Mouse (Mus musculus) myocyte (in vitro differentiated cells): Measurements from ENCODE around the gene Creb3l1. TPM values are rescaled to one million over a fixed set of nuclear protein-coding genes. Genes with fewer than 3 reads are reported as not detected.

ENCODE experiments used
- H3K27me3 ChIP-seq: one replicate; pipeline ENCODE4 v1.6.1; 2011; ENCODE audit not compliant: control insufficient read depth, insufficient read depth, insufficient read length
- H3K36me3 ChIP-seq: one replicate; pipeline ENCODE4 v1.6.1; 2011; ENCODE audit not compliant: control insufficient read depth, insufficient read depth
- H3K4me2 ChIP-seq: one replicate; pipeline ENCODE4 v1.6.1; 2011; ENCODE audit warnings: low read depth, control low read depth
- H3K4me3 ChIP-seq: one replicate; pipeline ENCODE4 v1.5.1; 2011; ENCODE audit warnings: mild to moderate bottlenecking, control low read depth, moderate library complexity
- H3K79me2 ChIP-seq: one replicate; pipeline ENCODE4 v1.6.1; 2011; ENCODE audit not compliant: control insufficient read depth, insufficient read depth
- H3ac ChIP-seq: one replicate; pipeline ENCODE4 v1.6.1; 2011; ENCODE audit not compliant: control insufficient read depth, insufficient read length
- CEBPB ChIP-seq: IDR thresholded peaks from 2 replicates; pipeline ENCODE4 v1.6.1; 2011; ENCODE audit warnings: mild to moderate bottlenecking, moderate library complexity; ENCODE audit not compliant: poor library complexity, insufficient read depth, severe bottlenecking
- E2F4 ChIP-seq: IDR thresholded peaks from one replicate; pipeline ENCODE4 v1.6.1; 2011; ENCODE audit warnings: mild to moderate bottlenecking, control low read depth, moderate library complexity; ENCODE audit not compliant: insufficient read depth
- MAX ChIP-seq: IDR thresholded peaks from one replicate; pipeline ENCODE4 v1.6.1; 2011; ENCODE audit warnings: low read depth, mild to moderate bottlenecking, control low read depth
- MYOD1 ChIP-seq, 3 experiments: IDR thresholded peaks; one replicate each; pipeline ENCODE4 v1.6.1; 2011; ENCODE audit warnings: control low read depth in 2 of 3, low read depth in 2 of 3, mild to moderate bottlenecking in 2 of 3, moderate library complexity in 1 of 3; ENCODE audit not compliant: insufficient read length in 2 of 3, control insufficient read depth in 1 of 3
- MYOG ChIP-seq, 3 experiments: IDR thresholded peaks; one replicate each; pipeline ENCODE4 v1.6.1; 2011; ENCODE audit warnings: control low read depth in 2 of 3, low read depth in 2 of 3, mild to moderate bottlenecking in 2 of 3; ENCODE audit not compliant: insufficient read length in 2 of 3, control insufficient read depth in 1 of 3, insufficient read depth in 1 of 3
- POLR2A ChIP-seq: IDR thresholded peaks from one replicate; pipeline ENCODE4 v1.6.1; 2011; ENCODE audit warnings: low read depth, mild to moderate bottlenecking, control low read depth, moderate library complexity; ENCODE audit not compliant: insufficient read length
- POLR2AphosphoS2 ChIP-seq: IDR thresholded peaks from one replicate; pipeline ENCODE4 v1.6.1; 2011; ENCODE audit warnings: low read depth, control low read depth; ENCODE audit not compliant: insufficient read length
- REST ChIP-seq: IDR thresholded peaks from one replicate; pipeline ENCODE4 v1.6.1; 2011; ENCODE audit warnings: mild to moderate bottlenecking, control low read depth, moderate library complexity; ENCODE audit not compliant: insufficient read depth, insufficient read length
- SRF ChIP-seq: IDR thresholded peaks from one replicate; pipeline ENCODE4 v1.6.1; 2011; ENCODE audit warnings: low read depth; ENCODE audit not compliant: control insufficient read depth, insufficient read length
- TCF12 ChIP-seq: IDR thresholded peaks from one replicate; pipeline ENCODE4 v1.6.1; 2011; ENCODE audit warnings: mild to moderate bottlenecking, control low read depth; ENCODE audit not compliant: poor library complexity, insufficient read depth, severe bottlenecking
- TCF3 ChIP-seq: IDR thresholded peaks from one replicate; pipeline ENCODE4 v1.6.1; 2011; ENCODE audit warnings: low read depth, control low read depth; ENCODE audit not compliant: insufficient read length
- USF1 ChIP-seq: IDR thresholded peaks from one replicate; pipeline ENCODE4 v1.6.1; 2011; ENCODE audit warnings: low read depth, mild to moderate bottlenecking, control low read depth, moderate library complexity
- polyA plus RNA-seq: library from polyadenylated mRNA; unstranded; fragments of >200 nt; fragmentation: generic; extraction: Trizol; gene quantifications from one replicate; pipeline ENCODE4 v1.2.1, GENCODE M21; 2012; ENCODE audit warnings: missing spikeins

Creb3l1 gene
- polyA plus RNA-seq, 1 experiment, result 97.3 TPM

GRCm38 (mm10) chr2:92043285-92043684 lies 19.0 kb upstream of the Creb3l1 start:
- Histone ChIP-seq H3ac (no peak overlapping the region), H3K36me3 (no peaks in the 10 kb centered on the region), H3K4me3 (no peak overlapping the region), H3K79me2 (no peaks in the 10 kb centered on the region), H3K4me2 (no peak overlapping the region), H3K27me3 (no peaks in the 10 kb centered on the region)
- TF ChIP-seq POLR2AphosphoS2, result no peak
- TF ChIP-seq TCF3, result no peak

GRCm38 (mm10) chr2:92041538-92041937 lies 17.2 kb upstream of the Creb3l1 start:
- H3K4me3 ChIP-seq, result no peak overlapping the region
- no peak overlapping the region for H3K4me2 ChIP-seq
- H3ac ChIP-seq, result no peak overlapping the region
- H3K79me2 ChIP-seq, result no peaks in the 10 kb centered on the region
- H3K36me3 ChIP-seq, result no peaks in the 10 kb centered on the region
- no peaks in the 10 kb centered on the region for H3K27me3 ChIP-seq
- TF ChIP-seq POLR2AphosphoS2 (no peak), MYOD1 (IDR thresholded peaks at IDR 0.05; ENCODE audit: control insufficient read depth in 1 of 3, insufficient read length in 2 of 3, low read depth in 2 of 3) (no peak)

GRCm38 (mm10) chr2:92034273-92034672 lies 10.0 kb upstream of the Creb3l1 start:
- Histone ChIP-seq H3K79me2 (no peaks in the 10 kb centered on the region), H3ac (no peak overlapping the region), H3K4me2 (no peak overlapping the region), H3K27me3 (no peaks in the 10 kb centered on the region), H3K36me3 (no peaks in the 10 kb centered on the region), H3K4me3 (no peak overlapping the region)
- TF ChIP-seq CEBPB (no peak), POLR2AphosphoS2 (no peak), E2F4 (no peak), USF1 (no peak), SRF (no peak), MAX (no peak), TCF3 (no peak), MYOD1 (IDR thresholded peaks at IDR 0.05; ENCODE audit: control insufficient read depth in 1 of 3, insufficient read length in 2 of 3, low read depth in 2 of 3) (no peak), TCF12 (no peak), POLR2A (no peak), MYOG (IDR thresholded peaks at IDR 0.05; ENCODE audit: control insufficient read depth in 1 of 3, insufficient read depth in 1 of 3, insufficient read length in 2 of 3, low read depth in 2 of 3) (no peak), REST (no peak)

GRCm38 (mm10) chr2:92030554-92030953 lies 6.3 kb upstream of the Creb3l1 start:
- TF ChIP-seq E2F4 (no peak), CEBPB (no peak), SRF (no peak), POLR2A (no peak), USF1 (no peak), TCF12 (no peak), REST (no peak), POLR2AphosphoS2 (no peak), TCF3 (no peak), MYOD1 (IDR thresholded peaks at IDR 0.05; ENCODE audit: control insufficient read depth in 1 of 3, insufficient read length in 2 of 3, low read depth in 2 of 3) (no peak), MAX (no peak), MYOG (IDR thresholded peaks at IDR 0.05; ENCODE audit: control insufficient read depth in 1 of 3, insufficient read depth in 1 of 3, insufficient read length in 2 of 3, low read depth in 2 of 3) (no peak)
- H3K27me3 ChIP-seq, result no peaks in the 10 kb centered on the region
- no peak overlapping the region for H3ac ChIP-seq
- no peaks in the 10 kb centered on the region for H3K79me2 ChIP-seq
- no peak overlapping the region for H3K4me2 ChIP-seq
- no peaks in the 10 kb centered on the region for H3K36me3 ChIP-seq
- H3K4me3 ChIP-seq, result no peak overlapping the region

GRCm38 (mm10) chr2:92029387-92030133 lies 5.3 kb upstream of the Creb3l1 start:
- no peaks in the 10 kb centered on the region for H3K27me3 ChIP-seq
- H3K79me2 ChIP-seq, result no peaks in the 10 kb centered on the region
- H3K4me3 ChIP-seq, result no peak overlapping the region
- no peak overlapping the region for H3ac ChIP-seq
- H3K36me3 ChIP-seq, result no peaks in the 10 kb centered on the region
- no peak overlapping the region for H3K4me2 ChIP-seq
- TF ChIP-seq TCF12, result no peak
- no peak for TF ChIP-seq SRF
- no peak for TF ChIP-seq POLR2A
- no peak for TF ChIP-seq USF1
- no peak for TF ChIP-seq E2F4
- TF ChIP-seq TCF3, result no peak
- no peak for TF ChIP-seq CEBPB
- no peak for TF ChIP-seq MYOD1 (IDR thresholded peaks at IDR 0.05; ENCODE audit: control insufficient read depth in 1 of 3, insufficient read length in 2 of 3, low read depth in 2 of 3)
- no peak for TF ChIP-seq MAX
- no peak for TF ChIP-seq REST
- no peak for TF ChIP-seq POLR2AphosphoS2
- TF ChIP-seq MYOG (IDR thresholded peaks at IDR 0.05; ENCODE audit: control insufficient read depth in 1 of 3, insufficient read depth in 1 of 3, insufficient read length in 2 of 3, low read depth in 2 of 3), result no peak
